Comparison of ENCODE assay signal across 16 mouse cellular contexts in the genomic region with DNA sequence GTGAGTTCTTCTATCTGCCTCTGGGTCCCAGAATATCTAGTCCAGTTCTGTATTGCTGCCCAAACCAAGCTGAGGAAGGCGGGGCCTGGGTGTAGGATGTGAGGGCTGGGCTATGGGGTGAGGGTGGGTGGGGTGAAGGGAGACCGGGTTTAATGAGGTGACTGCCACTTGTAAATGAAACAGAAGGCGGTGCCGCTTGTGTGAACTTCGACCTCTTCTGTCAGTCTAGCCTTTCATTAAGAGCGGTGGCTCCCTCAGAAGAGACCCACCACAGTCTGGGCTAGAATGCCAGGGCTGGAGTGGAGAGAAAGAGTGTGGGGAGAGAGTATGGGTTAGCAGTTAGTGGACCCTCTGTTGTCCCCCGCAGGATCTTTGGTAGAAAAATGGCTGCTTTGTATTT. TPM values are rescaled to one million over a fixed set of nuclear protein-coding genes. Genes with fewer than 3 reads are reported as not detected.
DNase-seq lines count a peak whose midpoint lies in the region; ATAC-seq lines count a peak whose summit lies in the region.
"Had no signal": no experiment of that assay in that cellular context is flagged by ENCODE, and none has a peak within 500 bp of the region (broad histone marks: within the 10 kb centered on the region; RNA-seq: fewer than 3 reads in every experiment).

No protein-coding gene starts in this region.

- 7% methylated on average over 7 of the region's 7 CpGs for whole genome bisulfite sequencing in hindbrain, embryonic 11.5 days
- 25% methylated on average over 7 of the region's 7 CpGs for WGBS in hindbrain, embryonic 16.5 days
- WGBS in forebrain, embryonic 14.5 days: 20% methylated on average over 7 of the region's 7 CpGs

- H3K4me3 ChIP-seq in hindbrain, embryonic 11.5 days (ENCODE audit: low read depth, low read length): no peak overlapping the region
- H3K4me3 ChIP-seq in hindbrain, embryonic 16.5 days (ENCODE audit: low read length): no peak overlapping the region
- no peak overlapping the region for H3K4me3 ChIP-seq in forebrain, embryonic 14.5 days (ENCODE audit: low read depth, low read length)
- H3K4me3 ChIP-seq: embryonic facial prominence, embryonic 13.5 days; heart, embryonic 10.5 days; limb, embryonic 15.5 days; neural tube, embryonic 13.5 days had no signal

- H3K4me1 ChIP-seq in hindbrain, embryonic 11.5 days (replicated peaks; ENCODE audit: control insufficient read depth, insufficient read depth, low read length): no peaks in the 10 kb centered on the region
- no peaks in the 10 kb centered on the region for H3K4me1 ChIP-seq in hindbrain, embryonic 16.5 days (ENCODE audit: control insufficient read depth, insufficient read depth, low read depth, low read length)
- H3K4me1 ChIP-seq in forebrain, embryonic 14.5 days (ENCODE audit: control insufficient read depth, insufficient read depth, low read length): no peaks in the 10 kb centered on the region
- H3K4me1 ChIP-seq: neural tube, embryonic 13.5 days had no signal

- no peak overlapping the region for H3K27ac ChIP-seq in hindbrain, embryonic 11.5 days (ENCODE audit: low read depth, low read length)
- H3K27ac ChIP-seq in hindbrain, embryonic 16.5 days (ENCODE audit: low read depth, low read length): no peak overlapping the region
- no peak overlapping the region for H3K27ac ChIP-seq in forebrain, embryonic 14.5 days (ENCODE audit: low read depth, low read length)
- H3K27ac ChIP-seq: embryonic facial prominence, embryonic 13.5 days; heart, embryonic 10.5 days; limb, embryonic 15.5 days; neural tube, embryonic 13.5 days had no signal

- peak; percentile 57 for DNase-seq in hindbrain, embryonic 11.5 days (ENCODE audit: low spot score)
- peak; percentile 82 for DNase-seq in embryo, embryonic 10 days (ENCODE audit: low spot score)
- DNase-seq in forebrain, embryonic 14.5 days (ENCODE audit: low spot score): no peak
- peak; percentile 70 for DNase-seq in retina, embryonic 14.5 days (ENCODE audit: low spot score)
- no peak for DNase-seq in cerebellum, adult 11-12 months
- DNase-seq: cerebellum, adult 9-11 months; heart, postnatal 36 days; kidney, postnatal 14 days; lung, adult 2 months; right cerebral cortex, adult 18-20 months had no signal

- H3K27me3 ChIP-seq in hindbrain, embryonic 11.5 days (ENCODE audit: control insufficient read depth, insufficient read depth, low read length): peaks cover 59% of the 10 kb centered on the region
- peaks cover 18% of the 10 kb centered on the region for H3K27me3 ChIP-seq in hindbrain, embryonic 16.5 days (replicated peaks; ENCODE audit: control insufficient read depth, insufficient read depth, low read length)
- H3K27me3 ChIP-seq in forebrain, embryonic 14.5 days (replicated peaks; ENCODE audit: control insufficient read depth, insufficient read depth, low read length): no peaks in the 10 kb centered on the region
- H3K27me3 ChIP-seq: embryonic facial prominence, embryonic 13.5 days; limb, embryonic 15.5 days had no signal

- H3K9me3 ChIP-seq in hindbrain, embryonic 11.5 days (ENCODE audit: control insufficient read depth, low read length): no peaks in the 10 kb centered on the region
- no peaks in the 10 kb centered on the region for H3K9me3 ChIP-seq in hindbrain, embryonic 16.5 days (ENCODE audit: control insufficient read depth, low read length)
- no peaks in the 10 kb centered on the region for H3K9me3 ChIP-seq in forebrain, embryonic 14.5 days (replicated peaks; ENCODE audit: control insufficient read depth, low read length)
- H3K9me3 ChIP-seq: embryonic facial prominence, embryonic 13.5 days; heart, embryonic 10.5 days; limb, embryonic 15.5 days; neural tube, embryonic 13.5 days had no signal

- H3K9ac ChIP-seq in hindbrain, embryonic 11.5 days (ENCODE audit: low read depth, low read length): no peak overlapping the region
- H3K9ac ChIP-seq in hindbrain, embryonic 16.5 days (ENCODE audit: low read depth, low read length): no peak overlapping the region
- H3K9ac ChIP-seq in forebrain, embryonic 14.5 days (ENCODE audit: low read length): no peak overlapping the region
- H3K9ac ChIP-seq: embryonic facial prominence, embryonic 13.5 days; limb, embryonic 15.5 days; neural tube, embryonic 13.5 days had no signal

- peak; percentile 79 for ATAC-seq in hindbrain, embryonic 11.5 days (ENCODE audit: low FRiP score)
- no peak for ATAC-seq in hindbrain, embryonic 16.5 days
- peak; percentile 40; the same call in 1 of the 2 replicates for ATAC-seq in forebrain, embryonic 14.5 days
- ATAC-seq in granulocyte monocyte progenitor cell, adult 5-6 weeks (replicated peaks; ENCODE audit: poor library complexity, severe bottlenecking): no peak

- no peaks in the 10 kb centered on the region for H3K36me3 ChIP-seq in hindbrain, embryonic 11.5 days (ENCODE audit: control insufficient read depth, insufficient read depth, low read length)
- H3K36me3 ChIP-seq in hindbrain, embryonic 16.5 days (ENCODE audit: control insufficient read depth, insufficient read depth, low read length): no peaks in the 10 kb centered on the region
- H3K36me3 ChIP-seq in forebrain, embryonic 14.5 days (ENCODE audit: control insufficient read depth, insufficient read depth, low read length): no peaks in the 10 kb centered on the region
- H3K36me3 ChIP-seq: embryonic facial prominence, embryonic 13.5 days; heart, embryonic 10.5 days; limb, embryonic 15.5 days; neural tube, embryonic 13.5 days had no signal

- no peak overlapping the region for H3K4me2 ChIP-seq in hindbrain, embryonic 11.5 days (replicated peaks; ENCODE audit: low read depth, low read length)
- no peak overlapping the region for H3K4me2 ChIP-seq in hindbrain, embryonic 16.5 days (ENCODE audit: low read length)
- H3K4me2 ChIP-seq in forebrain, embryonic 14.5 days (ENCODE audit: low read length): no peak overlapping the region
- H3K4me2 ChIP-seq: embryonic facial prominence, embryonic 13.5 days; limb, embryonic 15.5 days; neural tube, embryonic 13.5 days had no signal

RNA-seq across cellular contexts. Expression of a gene that starts 22.3 kb away (rescaled TPM):
- 27.1 and 29.6 TPM in 2 replicates for polyA plus RNA-seq in hindbrain, embryonic 11.5 days (2014; fragmentation: Nextera tagmentation; extraction: Ambion mirVana)
- 17.6 and 20.0 TPM in 2 replicates for polyA plus RNA-seq in hindbrain, embryonic 16.5 days (2015; fragmentation: Nextera tagmentation; extraction: Ambion mirVana)
- polyA plus RNA-seq in forebrain, embryonic 14.5 days (2014; fragmentation: Nextera tagmentation; extraction: Ambion mirVana): 23.1 and 24.9 TPM in 2 replicates
- total RNA-seq in granulocyte monocyte progenitor cell, adult 5-6 weeks (2014; fragmentation: Nextera tagmentation): 16.1 and 20.4 TPM in 2 replicates
- 15.0 and 17.8 TPM in 2 replicates for total RNA-seq in granulocyte monocyte progenitor cell, adult 5-6 weeks (2017)

RNA-seq across cellular contexts. Expression of a gene that starts 22.4 kb away (rescaled TPM):
- polyA plus RNA-seq in hindbrain, embryonic 11.5 days (2014; fragmentation: Nextera tagmentation; extraction: Ambion mirVana): 71.4 and 84.8 TPM in 2 replicates
- polyA plus RNA-seq in hindbrain, embryonic 16.5 days (2015; fragmentation: Nextera tagmentation; extraction: Ambion mirVana): 46.6 and 48.5 TPM in 2 replicates
- 94.5 and 95.0 TPM in 2 replicates for polyA plus RNA-seq in forebrain, embryonic 14.5 days (2014; fragmentation: Nextera tagmentation; extraction: Ambion mirVana)
- 24.8 and 30.9 TPM in 2 replicates for total RNA-seq in granulocyte monocyte progenitor cell, adult 5-6 weeks (2014; fragmentation: Nextera tagmentation)
- total RNA-seq in granulocyte monocyte progenitor cell, adult 5-6 weeks (2017): 10.6 and 14.3 TPM in 2 replicates

Comparison
In these comparisons a context has a peak if more than half of its experiments do, and no peak if none do; other contexts are left out.
1. ATAC-seq: peak in hindbrain, embryonic 11.5 days (single experiment) and forebrain, embryonic 14.5 days (single experiment); none in hindbrain, embryonic 16.5 days (single experiment) and granulocyte monocyte progenitor cell, adult 5-6 weeks (single experiment).
2. DNase-seq: peak in hindbrain, embryonic 11.5 days (single experiment), embryo, embryonic 10 days (single experiment) and retina, embryonic 14.5 days (single experiment); none in forebrain, embryonic 14.5 days (single experiment) and cerebellum, adult 11-12 months (single experiment).